Mouse (Mus musculus) B cell, adult 67 days (primary cell): Measurements from ENCODE around the gene Exosc7. TPM values are rescaled to one million over a fixed set of nuclear protein-coding genes. Genes with fewer than 3 reads are reported as not detected.

Experiments used
- total RNA-seq, 2 experiments: library from RNA; stranded (reverse); gene quantifications; 4 replicates each; pipeline ENCODE4 v1.2.4; 2023

Gene Exosc7
- 10 to 100 TPM; 40.5 to 45.0 TPM for total RNA-seq

DNA sequence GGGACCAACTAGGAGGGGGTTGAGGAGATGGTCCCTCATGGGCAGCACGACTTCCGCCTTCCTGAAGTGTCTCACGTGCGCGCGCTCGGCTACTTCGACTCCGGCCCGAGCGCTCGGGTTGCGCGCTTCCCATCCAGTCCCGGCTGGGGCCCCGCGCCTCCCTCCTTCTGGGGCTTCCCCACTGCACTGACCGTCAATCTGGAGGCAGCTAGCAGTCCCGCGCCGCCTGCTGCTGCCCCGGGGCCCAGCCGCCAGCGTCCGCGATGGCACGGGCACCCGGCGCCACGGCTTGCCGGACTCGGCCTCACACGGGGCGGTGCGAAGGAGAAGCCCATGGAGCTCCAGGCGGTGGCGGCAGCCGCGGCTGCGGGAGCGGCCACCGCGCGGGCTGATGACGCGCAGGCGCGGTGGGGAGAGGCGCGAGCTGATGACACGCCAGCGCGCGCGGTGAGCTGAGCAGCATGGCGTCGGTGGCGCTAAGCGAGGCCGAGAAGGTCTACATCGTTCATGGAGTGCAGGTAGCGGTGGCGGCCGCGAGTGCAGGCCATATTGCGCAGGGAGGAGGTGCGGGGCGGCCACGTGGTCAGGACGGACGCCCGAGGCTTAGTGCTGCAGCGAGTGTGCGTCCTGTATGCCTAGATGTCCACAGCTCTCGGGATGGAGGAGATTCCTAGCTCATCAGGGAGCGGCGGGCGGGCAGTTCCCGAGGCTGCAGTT is at the start of gene Exosc7, which contains the start of gene Zdhhc3:
Gene Exosc7, plus strand, starts transcription at position 411 of the 717 bp plus-strand sequence.
Gene Zdhhc3, minus strand, starts transcription at position 401 of the 717 bp plus-strand sequence.

DNA sequence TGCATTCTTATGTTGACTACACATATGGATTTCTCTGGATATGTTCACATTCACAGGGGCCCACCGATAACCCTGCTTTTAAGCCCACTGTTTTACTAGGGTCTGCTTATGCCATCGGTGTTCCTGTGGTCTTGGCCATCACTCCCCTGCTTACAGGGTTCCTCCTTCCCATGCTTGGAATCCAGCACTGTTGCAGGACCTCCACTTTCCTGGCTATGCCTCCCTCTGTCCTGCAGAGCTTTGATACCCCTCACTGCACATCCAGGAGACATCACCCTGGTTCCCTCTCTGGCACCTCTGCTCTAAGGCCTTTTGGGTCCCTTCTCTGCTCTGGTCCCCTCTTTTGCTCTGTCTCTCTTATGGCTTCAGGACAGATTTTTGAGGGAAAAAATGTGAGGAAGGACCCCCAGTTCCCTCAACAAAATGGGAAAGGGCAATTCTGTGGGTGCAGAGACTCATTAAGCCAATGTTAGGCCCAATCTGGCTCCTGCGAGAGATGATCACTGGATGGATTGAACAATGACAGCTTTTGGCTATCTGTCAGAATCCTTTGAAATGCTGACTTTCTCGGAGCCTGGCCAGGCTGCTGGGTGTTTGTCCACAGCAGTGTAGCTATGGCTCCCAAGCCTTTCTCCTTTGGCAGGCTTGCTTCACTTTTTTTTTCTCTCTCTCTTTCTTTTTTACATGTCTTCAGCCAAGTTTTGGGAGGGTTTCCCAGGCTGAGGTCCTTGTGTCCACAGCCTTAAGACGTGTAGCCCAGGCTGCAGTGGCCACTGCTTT is 37.4 kb downstream of the Exosc7 start, which contains the start of gene Clec3b:
Gene Clec3b, plus strand, starts transcription at position 706 of the 780 bp plus-strand sequence.

Other genes with a start within 250 kb of the Exosc7 start
- 100 to 1,000 TPM; 142 to 152 TPM for gene Zfp445, start 247.2 kb upstream of the Exosc7 start, total RNA-seq
- 1 to 10 TPM; 3.9 to 6.3 TPM for gene Zkscan7, start 227.5 kb upstream of the Exosc7 start, total RNA-seq
- not detected for gene Zfp105, start 190.1 kb upstream of the Exosc7 start, total RNA-seq
- 10 to 100 TPM; 44.6 to 48.4 TPM for gene 1110059G10Rik, start 162.2 kb upstream of the Exosc7 start, total RNA-seq
- gene Kif15, start 162.2 kb upstream of the Exosc7 start, total RNA-seq = 1 to 10 TPM; 4.1 to 5.6 TPM
- 10 to 100 TPM; 14.2 to 19.4 TPM for gene Tmem42, start 91.9 kb upstream of the Exosc7 start, total RNA-seq
- 1 to 10 TPM in 1 of 2 experiments, not detected in 1; 1.2 TPM for gene Tgm4, start 78.5 kb upstream of the Exosc7 start, total RNA-seq
- 10 to 100 TPM; 40.2 to 52.0 TPM for gene Zdhhc3, start within 50 bp of the Exosc7 start, total RNA-seq
- gene Clec3b, start 37.7 kb downstream of the Exosc7 start, total RNA-seq = not detected
- under 1 TPM in 1 of 2 experiments, not detected in 1; 0.15 TPM for gene Cdcp1, start 102.8 kb downstream of the Exosc7 start, total RNA-seq
- not detected for gene Tmem158, start 147.5 kb downstream of the Exosc7 start, total RNA-seq